ENCODE assay signal across 8 mouse cellular contexts in the genomic region with DNA sequence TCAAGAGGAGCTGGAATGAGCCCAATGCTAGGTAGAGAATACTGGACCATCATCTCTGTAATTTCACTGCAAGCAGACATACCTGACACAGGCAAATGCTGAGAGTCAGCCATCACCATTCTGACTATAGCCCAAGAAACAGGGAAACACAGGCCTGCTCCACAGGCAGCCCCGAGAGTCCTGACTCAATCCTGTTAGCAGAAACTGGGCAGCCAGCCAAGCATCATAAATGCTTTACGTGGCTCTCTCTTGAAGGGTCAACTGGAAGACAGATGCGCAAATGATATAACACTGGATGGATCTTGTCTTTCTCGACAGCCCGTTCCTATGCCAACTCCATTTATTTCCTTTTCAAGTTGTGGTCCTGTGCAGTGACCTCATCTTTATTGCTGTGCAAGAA. TPM values are rescaled to one million over a fixed set of nuclear protein-coding genes. Genes with fewer than 3 reads are reported as not detected.
DNase-seq lines count a peak whose midpoint lies in the region; ATAC-seq and TF ChIP-seq lines count a peak whose summit lies in the region.

No protein-coding gene starts in this region.

- H3K9ac ChIP-seq in kidney, embryonic 16.5 days (replicated peaks; ENCODE audit: low read length) = no peak overlapping the region
- no peak overlapping the region for H3K9ac ChIP-seq in stomach, postnatal 0 days (ENCODE audit: low read length)

- no peak overlapping the region for H3K27ac ChIP-seq in kidney, embryonic 16.5 days (ENCODE audit: low read length)
- no peak overlapping the region for H3K27ac ChIP-seq in stomach, postnatal 0 days (replicated peaks)

- TF ChIP-seq EP300 in stomach, postnatal 0 days (optimal IDR thresholded peaks at IDR 0.05) = no peak

- H3K27me3 ChIP-seq in kidney, embryonic 16.5 days (ENCODE audit: insufficient read depth, low read length) = no peaks in the 10 kb centered on the region
- no peaks in the 10 kb centered on the region for H3K27me3 ChIP-seq in stomach, postnatal 0 days (ENCODE audit: control insufficient read depth, insufficient read depth, low read length)

- intact Hi-C loops in gastrocnemius, postnatal 14 days (cut with DNase I; ENCODE audit: low total_unique reads) = no loop called here
- intact Hi-C loops in gastrocnemius, postnatal 36 days (cut with DNase I) = no loop called here

- peak; percentile 15 for DNase-seq in gastrocnemius, postnatal 14 days
- DNase-seq in gastrocnemius, postnatal 36 days = no peak
- peak; percentile 10 for DNase-seq in right cerebral cortex, postnatal 14 days
- no peak for DNase-seq in right cerebral cortex, postnatal 36 days (ENCODE audit: low spot score in 2 of 2)
- no peak for DNase-seq in stomach, postnatal 0 days (ENCODE audit: low spot score)
- no peak for DNase-seq in cerebellum, adult 8-10 months
- DNase-seq in thymus, postnatal 0 days (ENCODE audit: low spot score) = no peak

- 31% methylated on average over 5 of the region's 5 CpGs for WGBS in kidney, embryonic 16.5 days
- 43% methylated on average over 5 of the region's 5 CpGs for WGBS in stomach, postnatal 0 days

- H3K4me1 ChIP-seq in kidney, embryonic 16.5 days (ENCODE audit: insufficient read depth, low read length) = 0 out of 2 replicates have a peak, but pooled peaks cover 2% of the 10 kb centered on the region
- H3K4me1 ChIP-seq in stomach, postnatal 0 days (replicated peaks; ENCODE audit: control insufficient read depth, insufficient read depth) = no peaks in the 10 kb centered on the region

- no peak overlapping the region for H3K4me2 ChIP-seq in kidney, embryonic 16.5 days (replicated peaks; ENCODE audit: low read depth, low read length)
- H3K4me2 ChIP-seq in stomach, postnatal 0 days (replicated peaks; ENCODE audit: low read depth) = no peak overlapping the region

- H3K4me3 ChIP-seq in kidney, embryonic 16.5 days (ENCODE audit: low read length) = no peak overlapping the region
- H3K4me3 ChIP-seq in stomach, postnatal 0 days (ENCODE audit: low read depth, low read length) = no peak overlapping the region

- H3K9me3 ChIP-seq in kidney, embryonic 16.5 days (ENCODE audit: low read length) = no peaks in the 10 kb centered on the region
- no peaks in the 10 kb centered on the region for H3K9me3 ChIP-seq in stomach, postnatal 0 days (ENCODE audit: control insufficient read depth, low read length)

- TF ChIP-seq CTCF in stomach, postnatal 0 days (IDR thresholded peaks at IDR 0.05; ENCODE audit: low read depth) = no peak

- H3K36me3 ChIP-seq in kidney, embryonic 16.5 days (ENCODE audit: insufficient read depth, low read length) = no peaks in the 10 kb centered on the region
- no peaks in the 10 kb centered on the region for H3K36me3 ChIP-seq in stomach, postnatal 0 days (ENCODE audit: control insufficient read depth, insufficient read depth, low read length)

- peak; percentile 86; the same call in 1 of the 2 replicates for ATAC-seq in kidney, embryonic 16.5 days (ENCODE audit: low FRiP score, low TSS enrichment)
- peak; percentile 29; the same call in 1 of the 2 replicates for ATAC-seq in stomach, postnatal 0 days (ENCODE audit: low FRiP score, low TSS enrichment)

RNA-seq across cellular contexts. Expression of gene Kcne4, which starts 34.7 kb away (rescaled TPM):
- 1 to 10 TPM; 1.5 to 2.3 TPM for total RNA-seq in gastrocnemius, postnatal 14 days (2021)
- under 1 TPM; 0.30 to 0.84 TPM for total RNA-seq in gastrocnemius, postnatal 36 days (2021)
- 9.8 and 10.6 TPM in 2 replicates for polyA plus RNA-seq in kidney, embryonic 16.5 days (2015; fragmentation: Nextera tagmentation; extraction: Ambion mirVana)
- polyA plus RNA-seq in stomach, postnatal 0 days (2015; fragmentation: Nextera tagmentation; extraction: Ambion mirVana) = 13.8 and 15.0 TPM in 2 replicates
- polyA plus RNA-seq in thymus, postnatal 0 days (2015; fragmentation: Nextera tagmentation; extraction: Ambion mirVana) = 2.6 and 3.0 TPM in 2 replicates

Comparison
In these comparisons a context has a peak if more than half of its experiments do, and no peak if none do; other contexts are left out.
1. DNase-seq: peak in gastrocnemius, postnatal 14 days (single experiment) and right cerebral cortex, postnatal 14 days (single experiment); none in gastrocnemius, postnatal 36 days (0 of 2), right cerebral cortex, postnatal 36 days (0 of 2), stomach, postnatal 0 days (single experiment), cerebellum, adult 8-10 months (single experiment) and thymus, postnatal 0 days (single experiment).